Mouse (Mus musculus) bone marrow macrophage, adult 2 months (primary cell): ENCODE data around the gene Tmem139.

Source experiments
- CTCF ChIP-seq: IDR thresholded peaks from 2 replicates; pipeline ENCODE4 v1.5.1; 2012; ENCODE audit warnings: low read depth, mild to moderate bottlenecking, low read length, moderate library complexity
- POLR2A ChIP-seq: IDR thresholded peaks from 2 replicates; pipeline ENCODE4 v1.6.1; 2012; ENCODE audit warnings: mild to moderate bottlenecking, low read depth, low read length, borderline replicate concordance

DNA sequence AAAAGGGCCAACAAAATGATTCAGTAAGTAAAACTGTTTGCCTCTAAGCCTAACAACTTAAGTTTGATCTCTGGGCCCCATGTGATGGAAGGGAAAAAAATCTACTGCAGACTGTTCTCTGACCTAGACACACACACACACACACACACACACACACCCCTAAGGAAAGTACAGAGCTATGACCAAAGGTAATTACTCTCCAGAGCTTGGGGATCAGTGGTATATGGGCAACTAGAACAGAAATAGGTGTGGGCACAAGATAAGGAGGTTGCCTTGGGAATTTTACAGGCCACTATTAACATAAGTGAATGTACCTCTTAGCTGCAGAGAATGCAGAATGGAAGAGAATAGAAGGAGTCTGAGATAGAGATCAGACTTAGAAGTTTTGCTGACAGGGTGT is 25.8 kb downstream of the Tmem139 start:
- TF ChIP-seq CTCF (no peak), POLR2A (no peak)
